Mouse (Mus musculus) c-Kit-positive CD71-positive TER-119-positive erythroid progenitor cells, embryonic 14.5 days (primary cell): ENCODE results near the gene Thrap3.
A peak's percentile ranks its signal among the peaks of the same experiment; 100 is the strongest.
"Not testable (repeated sequence)": the region's sequence is repeated elsewhere in the genome, so short reads cannot be mapped to it uniquely, and the experiment has no call there.

Source experiments
- DNase-seq: peaks from one replicate; pipeline ENCODE4 v3.0.0-alpha.2; 2013; ENCODE audit warnings: low spot score

Gene Thrap3

DNA sequence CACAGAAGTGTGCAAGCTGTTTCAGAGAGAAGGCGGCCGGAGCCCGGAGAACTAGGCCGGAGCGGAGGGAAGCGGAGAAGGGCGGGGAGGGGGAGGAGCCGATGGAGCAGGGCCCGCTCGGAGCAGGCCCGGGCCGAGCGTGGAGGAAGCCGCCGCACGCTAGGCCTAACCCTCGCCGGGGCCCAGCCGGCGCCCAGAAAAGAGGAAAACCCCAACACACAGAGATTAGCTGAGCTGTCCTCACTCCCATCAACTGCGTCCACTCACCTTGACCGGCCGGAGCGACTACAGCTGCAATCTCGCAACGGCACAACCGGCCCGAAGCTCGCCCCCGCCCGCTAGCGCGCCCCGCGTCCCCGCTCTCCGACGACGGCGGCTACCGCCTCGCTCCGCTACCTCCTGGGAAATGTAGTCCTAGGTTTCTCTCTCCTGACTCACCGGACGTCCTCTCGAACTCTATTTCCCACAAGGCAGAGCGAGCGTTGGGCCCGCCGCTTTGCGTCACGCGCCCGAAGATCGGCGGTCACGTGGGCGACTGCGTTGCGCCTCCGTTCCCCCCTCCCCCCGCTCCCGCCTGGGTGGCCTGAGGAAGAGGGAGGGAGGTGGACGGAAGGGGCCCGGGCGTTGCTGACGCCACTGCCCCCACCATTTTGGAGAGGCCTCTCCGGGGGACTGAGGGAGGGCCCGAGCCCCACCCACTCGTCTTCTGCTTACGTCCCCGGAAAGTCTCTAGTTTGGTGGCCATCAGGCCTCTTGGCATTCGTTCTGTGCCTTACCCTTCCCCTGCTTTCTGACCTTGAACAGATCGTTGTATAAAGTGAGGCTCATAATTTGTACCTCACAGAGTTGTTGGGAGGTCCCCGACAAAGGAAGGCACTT is at the start of gene Thrap3:
Gene Thrap3, minus strand, starts transcription at position 458 of the 879 bp plus-strand sequence.
- DNase-seq = peak; percentile 96

DNA sequence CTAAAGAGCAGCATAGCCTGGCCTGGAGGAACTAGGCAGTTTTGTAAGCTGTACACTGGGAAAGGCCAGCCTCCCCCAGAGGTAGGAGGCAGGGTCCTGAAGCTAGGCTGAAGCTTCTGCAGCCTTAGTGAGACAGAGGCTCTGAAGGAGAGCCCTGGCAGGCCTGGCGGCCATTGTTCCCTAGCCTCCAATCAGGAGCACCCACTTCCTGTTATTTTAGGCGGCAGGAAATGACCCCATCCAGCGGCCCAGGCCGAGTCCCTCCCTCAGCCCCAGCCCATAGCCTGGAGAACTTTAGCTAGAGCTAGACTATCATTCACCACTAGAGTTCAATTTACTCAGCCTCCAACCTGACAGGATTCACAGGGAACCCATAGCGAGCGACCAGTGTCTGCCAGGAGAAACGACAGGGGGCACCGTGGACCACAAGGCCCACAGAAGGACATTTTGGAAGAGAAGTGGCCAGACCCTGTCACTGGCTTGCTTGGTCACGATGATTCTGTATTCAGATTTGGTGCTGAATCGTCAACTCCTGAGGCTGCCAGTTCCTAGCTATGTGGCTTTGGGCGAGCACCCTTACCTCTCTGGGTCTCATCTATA is 49.2 kb upstream of the Thrap3 start:
- DNase-seq = no peak

DNA sequence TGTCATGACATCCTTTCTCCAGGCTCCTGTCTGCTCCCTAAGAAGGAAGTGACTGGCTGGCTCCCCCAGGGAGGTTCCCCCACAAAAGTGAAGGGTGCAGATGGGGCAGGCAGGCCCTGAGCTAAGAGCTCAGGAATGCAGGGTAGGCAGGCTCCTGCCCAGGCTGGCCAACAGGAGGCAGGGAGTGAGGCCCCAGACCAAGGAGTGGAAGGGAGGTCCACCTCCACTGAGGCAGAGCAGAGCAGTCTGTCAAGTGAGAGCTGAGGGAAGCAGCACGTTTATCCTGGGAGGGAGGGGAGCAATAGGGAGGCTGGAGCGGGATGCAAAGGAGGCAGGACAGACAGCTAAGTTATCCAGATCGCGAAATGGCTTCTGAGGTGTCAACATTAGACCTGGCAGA is 48.1 kb upstream of the Thrap3 start:
- no peak for DNase-seq

DNA sequence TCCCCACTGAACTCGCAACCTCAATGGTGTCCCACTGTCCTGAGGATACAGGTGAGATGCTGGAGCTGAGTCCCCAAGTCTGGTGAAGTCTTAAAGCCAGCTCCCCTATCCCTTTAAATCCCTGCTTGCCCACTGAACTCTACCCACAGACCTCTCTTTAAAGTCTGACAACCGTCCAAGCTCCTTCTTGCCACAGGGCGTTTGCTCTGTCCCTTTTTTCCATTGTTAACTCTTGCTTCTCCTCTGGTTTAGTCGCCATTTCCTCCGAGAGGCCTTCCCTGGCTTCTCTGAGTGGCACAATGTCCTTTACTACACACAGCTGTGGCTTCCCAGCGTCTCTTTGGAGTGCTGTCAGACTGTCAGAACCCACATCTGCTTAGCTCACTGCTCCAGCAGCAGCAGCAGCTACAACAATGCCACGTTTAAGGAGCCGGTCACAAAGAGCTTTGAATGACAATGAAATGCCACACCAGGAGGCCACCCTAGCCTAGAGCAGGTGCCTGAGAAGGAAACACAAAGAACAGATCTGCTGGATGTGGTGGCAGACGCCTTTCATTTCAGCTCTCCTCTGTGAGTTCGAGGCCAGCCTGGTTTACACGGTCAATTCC is 45.8 kb upstream of the Thrap3 start:
- DNase-seq = no peak

DNA sequence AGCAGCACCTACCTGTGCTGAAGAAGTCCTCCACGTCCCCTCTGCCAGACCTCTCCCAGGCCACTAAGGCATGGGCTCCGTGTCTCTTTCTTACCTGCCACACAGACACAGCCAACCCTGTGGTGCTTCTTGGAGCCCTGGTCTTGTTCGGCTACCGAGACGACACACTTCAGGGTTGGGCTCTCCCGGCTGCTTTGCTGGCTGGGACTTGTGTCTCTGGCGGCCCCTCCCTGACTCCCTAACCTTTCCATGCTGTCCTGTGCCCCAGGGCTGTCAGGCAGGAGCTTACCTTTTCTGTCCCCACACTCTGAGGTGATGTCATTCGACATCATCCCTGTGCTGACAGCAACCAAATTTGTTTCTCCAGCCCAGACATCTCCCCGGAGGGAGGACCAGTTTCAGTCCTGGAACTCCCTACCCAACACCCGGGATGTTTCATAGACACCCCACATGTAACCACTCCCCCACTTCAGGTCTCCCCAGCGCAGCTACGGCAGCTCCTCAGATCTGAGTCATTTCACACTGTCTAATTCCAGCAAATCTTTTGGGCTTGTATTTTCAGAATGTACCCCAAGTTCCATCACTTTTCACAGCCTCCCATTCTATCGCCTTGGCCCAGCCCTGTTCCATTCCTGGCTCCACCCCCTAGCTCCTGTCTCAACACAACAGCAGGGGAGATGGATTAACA is 43.8 kb upstream of the Thrap3 start:
- DNase-seq = no peak

DNA sequence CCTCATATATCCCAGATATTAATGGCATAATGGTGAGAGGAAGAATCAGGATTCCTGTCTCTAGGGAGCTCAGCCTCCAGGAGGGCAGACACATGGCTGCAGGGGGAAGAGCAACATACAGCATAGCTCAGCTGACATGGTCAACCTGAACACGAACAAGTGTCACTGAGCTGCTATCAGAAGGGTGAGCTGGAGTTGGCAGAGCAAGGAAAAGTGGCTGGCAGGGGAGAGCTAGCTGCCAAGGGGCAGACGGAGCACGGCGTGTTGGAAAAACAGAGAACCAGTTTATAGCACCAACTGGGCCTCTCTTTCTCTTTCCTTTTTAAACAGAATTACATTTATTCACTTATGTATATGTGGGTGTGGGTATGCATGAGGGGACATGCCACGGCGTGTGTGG is 40.0 kb upstream of the Thrap3 start:
- no peak for DNase-seq

DNA sequence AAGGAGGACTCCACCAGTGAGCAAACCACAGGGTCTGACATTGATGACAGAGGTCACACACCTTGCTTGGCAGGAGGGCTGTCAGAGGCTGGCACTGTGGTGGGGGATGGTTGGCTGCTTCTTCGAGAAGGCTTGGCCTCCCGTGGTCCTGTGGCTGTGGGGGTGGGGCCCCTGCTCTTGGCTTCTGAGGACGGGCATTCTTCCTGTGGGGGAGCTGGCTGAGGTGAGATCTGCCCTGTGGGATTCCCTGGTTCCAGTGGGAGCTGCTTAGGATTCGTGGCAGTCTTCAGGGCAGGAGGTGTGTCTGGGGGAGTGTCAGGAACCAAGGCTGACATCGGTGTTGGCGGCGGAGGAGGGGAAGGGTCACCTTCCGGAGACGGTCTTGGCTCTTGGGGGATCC is 39.4 kb upstream of the Thrap3 start:
- no peak for DNase-seq

DNA sequence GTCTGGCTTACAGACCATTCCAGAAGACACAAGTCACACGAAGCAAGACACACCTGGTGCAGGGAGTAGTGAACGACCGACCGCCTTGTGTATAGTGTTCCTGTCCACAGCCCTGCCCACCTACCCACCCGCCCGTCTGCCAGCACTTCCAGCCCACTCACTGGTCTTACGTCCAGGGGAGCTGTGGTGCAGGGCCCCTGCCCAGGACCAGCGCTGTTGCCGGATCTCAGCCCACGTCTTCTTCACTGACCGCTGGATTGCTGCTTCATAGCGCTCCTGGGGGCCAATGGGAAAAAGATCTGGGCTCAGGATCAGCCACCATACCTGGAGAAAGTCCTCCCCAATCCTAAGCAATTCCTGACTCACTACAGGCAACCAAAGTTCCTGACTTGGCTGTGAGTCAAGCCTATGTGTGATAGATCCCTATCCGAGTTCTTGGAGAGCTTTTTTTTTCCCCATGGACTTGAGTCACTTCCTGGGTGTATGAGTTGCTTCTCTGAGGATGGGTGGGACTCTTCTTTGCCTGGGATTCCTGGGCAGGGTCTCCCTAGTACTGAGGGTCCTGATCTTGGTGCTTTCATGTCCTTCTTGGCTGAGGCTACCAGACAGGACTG is 37.4 kb upstream of the Thrap3 start:
- DNase-seq = no peak

DNA sequence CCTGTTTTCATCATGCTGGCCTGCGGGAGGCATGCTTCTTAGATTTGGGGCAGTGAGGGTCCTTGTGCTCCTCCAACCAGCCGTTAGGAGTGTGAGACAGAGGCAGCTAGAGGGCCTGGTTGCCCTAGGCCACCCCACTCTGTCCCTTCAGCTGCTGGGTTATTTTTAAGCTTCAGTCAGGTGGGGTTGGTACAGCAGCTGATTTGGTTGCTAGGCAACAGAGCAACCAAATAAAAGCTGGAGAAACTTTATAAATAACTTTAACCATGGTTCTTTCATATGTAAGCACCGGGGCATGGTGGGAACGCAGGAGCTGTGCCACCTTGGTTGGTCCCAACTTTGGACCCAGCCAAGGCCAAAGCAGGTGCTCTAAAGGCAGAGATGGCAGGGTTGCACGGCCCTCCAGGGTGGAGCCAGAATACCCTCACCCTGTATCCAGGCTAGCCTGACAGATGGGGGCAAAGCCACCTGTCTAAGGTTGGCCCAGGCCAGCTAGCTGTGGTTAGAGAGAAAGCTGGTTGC is 35.2 kb upstream of the Thrap3 start:
- no peak for DNase-seq

DNA sequence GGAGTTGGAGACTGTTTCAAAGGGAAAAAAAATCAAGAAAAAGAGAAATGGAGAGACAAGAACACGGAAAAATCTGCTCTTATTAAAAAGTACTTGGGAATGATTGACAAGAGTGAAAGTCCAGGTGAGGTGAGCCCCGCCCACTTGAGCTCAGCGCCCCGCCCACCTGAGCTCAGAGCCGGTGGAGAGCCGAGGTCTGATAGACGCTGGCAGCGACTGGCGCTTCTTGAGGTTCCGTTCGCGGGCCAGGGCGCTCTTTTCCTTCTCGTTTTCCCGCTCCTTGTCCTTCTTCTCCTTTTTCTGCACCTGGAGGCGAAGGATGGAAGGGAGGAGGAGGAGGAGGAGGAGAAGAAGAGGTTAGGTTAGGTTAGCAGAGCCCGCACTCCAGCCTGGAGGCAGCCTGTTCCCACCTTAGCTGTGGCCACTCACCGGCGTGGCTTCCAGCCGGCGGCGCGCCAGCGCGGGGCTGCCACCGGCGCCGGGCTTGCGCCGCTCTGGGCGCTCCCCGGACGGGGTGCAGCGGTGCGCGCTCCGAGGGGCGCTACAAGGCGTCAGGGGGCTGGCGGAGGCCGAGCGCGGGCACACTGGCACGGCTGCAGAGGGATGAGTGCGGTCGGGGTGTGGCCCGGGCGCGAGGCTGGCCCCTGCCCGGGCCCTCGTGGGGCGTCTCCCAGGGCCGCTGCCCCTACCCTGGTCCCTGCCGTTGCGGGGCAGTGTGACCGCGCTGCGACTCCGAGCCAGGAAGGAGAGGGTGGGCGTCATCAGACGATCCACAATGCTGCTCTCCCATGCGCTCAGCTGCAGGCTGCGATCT is 34.1 kb upstream of the Thrap3 start:
- DNase-seq = no peak

DNA sequence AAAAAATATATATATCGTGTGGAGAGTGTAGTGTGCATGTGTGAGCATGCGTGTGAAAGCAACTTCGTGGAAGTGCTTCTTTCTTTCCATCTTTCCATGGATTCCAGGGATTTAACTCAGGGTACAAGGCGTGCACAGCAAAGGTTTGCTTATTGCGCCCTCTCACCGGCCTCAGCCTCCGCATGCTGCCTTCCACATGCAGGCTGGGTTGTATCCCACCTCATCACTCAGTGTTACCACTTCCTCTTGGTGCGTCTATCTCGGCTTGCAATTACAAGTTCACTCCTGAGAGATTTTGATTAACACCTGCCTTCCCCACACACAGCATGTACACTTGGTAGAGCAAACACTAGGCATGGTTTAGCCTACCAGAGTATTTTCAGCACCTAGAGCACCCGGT is 32.6 kb upstream of the Thrap3 start:
- no peak for DNase-seq

DNA sequence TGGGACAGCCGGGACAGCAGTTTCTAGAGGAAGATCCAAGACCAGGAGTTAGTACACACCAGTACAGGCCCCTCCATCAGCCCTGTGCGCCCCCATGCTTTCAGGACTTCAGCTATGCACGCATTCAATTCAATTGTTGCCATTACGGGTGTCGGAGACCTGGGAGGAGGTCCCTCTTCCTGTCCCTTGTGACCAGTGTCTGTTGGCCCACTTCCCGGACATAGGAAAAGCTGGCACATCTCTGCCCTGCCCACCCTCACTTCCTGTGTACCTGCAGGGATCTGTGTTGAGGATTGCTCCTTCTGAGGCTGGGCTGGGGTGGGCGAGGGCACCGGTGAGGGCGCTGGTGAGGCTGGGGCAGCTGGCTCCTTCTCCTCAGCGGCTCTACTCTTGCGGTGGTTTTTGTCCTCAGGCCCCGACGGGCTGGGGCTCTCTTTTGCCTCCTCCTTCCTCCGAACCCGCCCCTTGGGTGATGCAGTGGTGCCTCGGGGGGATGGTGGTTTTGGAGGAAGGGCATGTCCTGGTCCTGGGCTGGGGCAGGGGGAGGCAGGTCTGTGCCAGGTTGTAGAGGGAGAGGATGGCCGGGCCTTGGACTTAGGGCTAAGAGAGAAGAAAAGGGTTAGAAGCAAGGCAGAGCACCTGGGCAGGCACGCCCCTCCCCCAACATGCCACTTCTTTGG is 32.1 kb upstream of the Thrap3 start:
- DNase-seq = no peak

DNA sequence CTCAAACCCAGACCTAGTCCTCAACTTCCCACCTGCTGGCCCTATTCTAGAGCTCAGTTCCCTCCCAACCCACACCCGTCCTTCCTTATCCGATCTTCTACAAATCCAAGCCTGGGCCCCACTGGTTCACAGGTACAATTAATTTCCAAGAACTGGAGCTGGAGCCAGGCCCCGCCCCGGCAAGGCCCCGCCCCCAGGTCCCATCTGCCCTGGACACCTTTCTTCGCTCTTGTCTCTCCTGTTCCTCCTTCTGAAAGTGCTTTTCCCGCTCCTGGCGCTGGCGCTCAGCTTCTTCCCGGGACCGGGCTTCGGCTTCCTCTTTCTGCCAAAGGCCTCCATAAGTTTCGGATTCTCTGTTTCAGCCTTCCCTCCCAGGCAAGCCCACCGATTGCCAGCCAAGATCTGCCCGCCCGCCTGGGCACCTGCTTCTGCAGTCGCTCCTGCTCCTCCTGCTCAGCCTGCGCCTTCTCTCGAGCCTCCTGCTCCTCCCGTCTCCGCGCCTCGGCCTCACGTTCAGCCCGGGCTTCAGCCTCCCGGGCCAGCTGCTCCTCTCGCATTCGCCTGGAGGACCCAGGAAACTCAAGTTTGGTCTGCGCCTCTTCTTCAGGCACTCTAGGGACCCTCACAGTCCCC is 31.2 kb upstream of the Thrap3 start:
- no peak for DNase-seq

DNA sequence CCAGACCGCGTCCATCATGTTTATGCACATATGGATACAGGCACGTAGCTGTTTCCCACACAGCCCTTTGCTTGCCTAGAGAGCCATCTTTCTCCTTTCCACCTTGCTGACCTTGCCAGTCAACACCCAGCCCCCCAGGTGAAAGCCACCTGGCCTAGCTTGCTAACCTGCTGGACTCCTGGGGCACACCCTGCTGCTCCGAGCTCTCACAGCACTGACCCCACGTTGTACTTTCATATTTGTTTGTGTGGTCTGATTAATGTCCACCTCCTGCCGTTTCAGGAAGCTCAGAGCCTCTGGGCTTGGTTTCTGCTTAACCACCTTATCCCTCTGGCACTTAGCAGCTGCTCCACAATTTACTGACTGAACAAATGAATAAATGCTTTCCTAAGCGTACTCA is 27.3 kb upstream of the Thrap3 start:
- no peak for DNase-seq

DNA sequence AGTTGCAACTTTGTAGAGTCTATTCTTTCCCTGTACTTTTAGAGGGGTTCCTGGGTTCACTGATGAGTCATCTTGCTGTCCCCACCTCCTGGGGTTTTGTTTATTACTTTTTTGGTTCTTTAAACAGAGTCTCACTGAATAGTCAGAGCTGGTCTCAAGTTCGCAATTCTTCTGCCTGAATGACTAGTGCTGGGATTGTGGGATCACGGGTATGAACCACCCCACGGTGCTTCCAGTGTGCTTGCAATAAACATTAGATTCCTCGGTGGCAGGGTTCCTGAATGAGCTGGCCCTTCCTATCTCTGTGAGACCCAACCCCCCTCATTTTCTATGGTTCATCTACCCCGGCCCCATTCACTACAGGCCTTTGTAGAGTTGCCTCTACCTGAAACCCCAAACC is 25.6 kb upstream of the Thrap3 start:
- DNase-seq = no peak

DNA sequence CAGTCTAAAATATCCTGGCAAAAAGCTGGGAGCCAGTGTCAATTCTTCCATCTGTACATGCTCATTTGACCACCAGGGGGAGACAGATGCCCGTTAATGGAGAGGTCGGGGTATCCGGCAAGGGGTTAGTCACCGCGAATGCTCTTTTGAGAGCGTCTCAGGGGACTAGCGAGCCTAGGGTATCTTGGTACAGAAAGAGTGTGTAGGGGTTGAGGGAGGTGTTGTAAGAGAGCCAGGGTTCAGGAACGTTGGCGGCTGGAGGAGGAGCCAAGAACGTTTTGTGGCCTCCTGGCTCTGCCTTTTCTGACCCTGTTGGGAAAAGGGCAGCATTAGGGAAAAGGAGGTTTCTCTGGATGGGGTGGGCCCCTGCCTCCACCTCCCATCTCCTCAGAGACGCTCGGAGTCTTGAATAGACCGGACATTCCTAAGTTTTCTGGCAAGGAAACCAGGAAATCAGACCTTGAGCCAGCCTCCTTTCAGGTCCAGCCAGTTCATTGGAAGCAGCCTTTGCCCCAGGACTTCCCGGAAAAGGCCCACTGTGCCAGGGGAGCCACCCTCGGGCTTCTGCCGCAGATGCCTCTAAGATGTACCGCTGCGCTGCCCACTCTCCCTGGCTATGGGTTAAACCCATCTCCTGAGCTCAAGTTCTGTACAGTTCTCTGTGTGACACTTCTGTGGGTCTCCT is 24.7 kb upstream of the Thrap3 start:
- DNase-seq = peak; percentile 73

DNA sequence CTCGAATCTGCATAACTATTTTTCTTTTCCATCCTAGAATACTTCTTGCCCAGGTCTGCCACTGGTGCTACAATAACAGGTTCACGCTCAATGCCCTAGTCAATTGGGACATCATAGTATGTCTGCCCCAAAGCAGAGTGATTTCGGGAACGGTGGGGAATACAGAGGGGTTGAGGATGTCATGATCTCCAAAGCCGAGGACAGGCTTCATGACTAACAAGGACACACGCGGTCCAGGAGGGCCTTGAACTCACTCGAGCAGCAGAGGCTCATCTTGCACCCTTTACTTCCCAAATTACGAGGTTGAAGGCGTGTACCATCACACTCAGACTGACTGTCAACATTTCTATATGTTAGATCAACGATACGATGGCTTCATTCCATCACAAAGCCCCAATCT is 24.1 kb upstream of the Thrap3 start:
- no peak for DNase-seq

DNA sequence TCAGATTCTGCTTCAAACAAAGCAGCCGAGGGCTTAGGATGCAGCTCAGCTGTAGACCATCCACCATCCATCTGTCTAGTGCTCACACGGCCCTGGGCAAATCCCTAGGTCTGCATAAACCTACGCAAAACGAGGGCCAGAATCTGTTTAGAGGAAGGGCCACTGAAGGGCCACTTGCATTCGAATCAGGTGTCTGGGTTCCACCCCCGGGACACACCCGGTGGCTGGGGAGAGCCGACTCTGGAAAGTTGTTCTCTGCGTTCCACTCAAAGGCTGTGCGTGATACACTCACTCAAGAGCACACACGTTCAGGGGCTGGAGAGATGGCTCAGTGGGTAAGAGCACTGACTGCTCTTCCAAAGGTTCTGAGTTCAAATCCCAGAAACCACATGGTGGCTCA is 20.1 kb upstream of the Thrap3 start:
- DNase-seq = no peak

DNA sequence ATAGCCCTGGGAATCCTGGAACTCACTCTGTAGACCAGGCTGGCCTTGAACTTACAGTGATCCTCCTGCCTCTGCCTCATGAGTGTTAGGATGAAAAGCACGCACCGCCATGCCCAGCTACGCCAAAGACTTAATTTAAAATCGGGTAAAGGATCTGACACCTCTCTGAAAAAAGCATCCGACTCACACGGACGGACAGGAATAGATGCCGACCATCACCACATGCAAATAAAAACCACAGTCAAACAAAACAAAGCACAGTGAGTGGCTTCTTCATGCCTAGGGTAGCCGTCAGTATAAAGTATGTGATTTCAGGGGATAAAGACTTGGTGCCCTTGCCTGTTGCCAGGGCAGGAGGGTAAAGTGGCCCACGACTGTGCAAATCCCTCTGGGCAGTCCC is 17.5 kb upstream of the Thrap3 start:
- no peak for DNase-seq

DNA sequence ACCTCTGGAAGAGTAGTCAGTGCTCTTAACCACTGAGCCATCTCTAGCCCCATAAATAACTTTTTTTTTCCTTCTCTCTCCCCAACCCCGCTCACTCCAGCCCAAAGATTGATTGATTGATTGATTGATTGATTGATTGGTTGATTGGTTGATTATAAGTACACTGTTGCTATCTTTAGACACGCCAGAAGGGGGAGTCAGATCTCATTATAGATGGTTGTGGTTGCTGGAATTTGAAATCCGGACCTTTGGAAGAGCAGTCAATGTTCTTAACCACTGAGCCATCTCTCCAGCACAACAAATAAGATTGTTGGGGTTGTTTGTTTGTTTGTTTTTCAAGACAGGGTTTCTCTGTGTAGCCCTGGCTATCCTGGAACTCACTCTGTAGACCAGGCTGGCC is 17.0 kb upstream of the Thrap3 start:
- DNase-seq = not testable (repeated sequence)
